Mouse (Mus musculus) embryonic fibroblast, embryonic 13.5 days (primary cell): ENCODE data around the gene Galnt16. TPM values are rescaled to one million over a fixed set of nuclear protein-coding genes. Genes with fewer than 3 reads are reported as not detected.

Experiments used
- H3K27ac ChIP-seq: 2 replicates; pipeline ENCODE4 v1.5.1; 2012; ENCODE audit warnings: low read length, control low read depth, inconsistent platforms; ENCODE audit not compliant: insufficient read depth
- H3K4me1 ChIP-seq: 2 replicates; pipeline ENCODE4 v1.6.1; 2011; ENCODE audit warnings: low read length; ENCODE audit not compliant: control insufficient read depth, insufficient read depth
- H3K4me3 ChIP-seq: 2 replicates; pipeline ENCODE4 v1.5.1; 2011; ENCODE audit warnings: mild to moderate bottlenecking, control low read depth, low read length; ENCODE audit not compliant: insufficient read depth
- CTCF ChIP-seq: IDR thresholded peaks from 2 replicates; pipeline ENCODE4 v1.5.1; 2011; ENCODE audit warnings: mild to moderate bottlenecking, control low read depth, low read length, moderate library complexity, borderline replicate concordance; ENCODE audit not compliant: insufficient read depth
- POLR2A ChIP-seq: IDR thresholded peaks from 2 replicates; pipeline ENCODE4 v1.6.1; 2011; ENCODE audit warnings: low read depth, mild to moderate bottlenecking, control low read depth, low read length, moderate library complexity
- polyA plus RNA-seq: library from polyadenylated mRNA; stranded (reverse); fragments of >200 nt; gene quantifications from 2 replicates; pipeline ENCODE4 v1.2.4, GENCODE M21; 2011; ENCODE audit warnings: low read depth; ENCODE audit not compliant: missing spikeins, insufficient read length

The Galnt16 gene
- polyA plus RNA-seq, 1 experiment = 7.8 TPM

DNA sequence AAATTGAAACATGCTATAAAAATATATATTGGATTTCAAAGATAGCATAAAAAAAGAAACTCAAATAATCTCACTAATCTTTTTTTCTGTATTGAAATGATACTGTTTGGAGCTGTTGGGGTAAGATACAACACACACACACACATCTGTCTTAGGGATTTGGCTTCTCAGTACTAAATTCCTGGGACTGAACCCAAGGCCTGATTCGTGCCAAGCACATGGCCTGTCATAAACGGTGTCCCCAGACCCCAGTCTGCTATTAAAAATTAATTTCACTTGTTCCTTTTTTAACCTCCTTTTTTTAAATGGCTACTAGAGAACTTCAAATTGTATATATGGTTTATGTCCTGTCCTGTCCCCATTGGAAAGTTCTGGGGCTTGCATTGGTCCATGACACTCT lies 12.0 kb downstream of the Galnt16 start:
- Histone ChIP-seq H3K27ac (no peak overlapping the region), H3K4me3 (no peak overlapping the region), H3K4me1 (no peaks in the 10 kb centered on the region)
- no peak for TF ChIP-seq CTCF
- no peak for TF ChIP-seq POLR2A

DNA sequence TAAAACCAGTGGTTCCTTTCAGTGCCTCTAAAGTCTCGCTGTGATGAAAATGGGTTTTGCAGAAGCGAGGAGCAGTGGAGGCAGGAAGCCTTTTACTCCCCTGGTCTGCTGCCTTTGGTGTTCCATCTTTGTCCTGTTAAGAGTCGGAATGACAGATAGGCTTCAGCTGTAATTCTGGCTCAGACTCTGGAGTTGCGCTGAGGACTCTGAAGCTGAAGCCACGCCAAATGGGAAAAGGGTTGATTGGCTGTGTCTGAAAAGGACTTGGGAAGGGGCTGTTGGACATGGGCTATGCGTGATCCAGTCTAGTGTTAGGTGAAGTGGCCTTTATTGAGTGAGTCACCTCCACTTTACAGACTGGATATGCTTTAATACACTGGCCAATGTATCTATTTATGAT lies 12.6 kb downstream of the Galnt16 start:
- TF ChIP-seq CTCF = no peak
- TF ChIP-seq POLR2A = no peak
- Histone ChIP-seq H3K27ac (no peak overlapping the region), H3K4me1 (no peaks in the 10 kb centered on the region), H3K4me3 (no peak overlapping the region)

DNA sequence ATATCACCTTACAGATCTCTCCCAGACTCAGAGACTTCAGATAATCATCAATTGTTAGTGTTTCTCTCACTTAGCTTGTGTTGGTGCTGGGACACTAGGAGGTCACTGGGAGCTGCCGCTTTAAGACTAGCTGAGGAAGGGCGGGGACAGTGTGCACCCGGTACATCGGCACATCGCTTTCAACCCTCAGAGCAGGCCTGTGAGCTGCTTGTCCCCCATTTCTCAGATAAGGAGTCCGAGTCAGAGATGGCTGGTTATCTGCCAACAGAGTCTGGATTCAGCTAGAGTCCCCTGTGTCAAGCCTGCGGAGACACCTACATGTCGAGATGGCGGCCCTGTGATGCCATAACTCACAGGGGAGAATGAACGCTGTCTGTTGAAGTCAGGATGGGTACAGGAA lies 13.5 kb downstream of the Galnt16 start:
- H3K4me1 ChIP-seq = no peaks in the 10 kb centered on the region
- no peak overlapping the region for H3K4me3 ChIP-seq
- H3K27ac ChIP-seq = no peak overlapping the region
- TF ChIP-seq CTCF (no peak), POLR2A (no peak)

DNA sequence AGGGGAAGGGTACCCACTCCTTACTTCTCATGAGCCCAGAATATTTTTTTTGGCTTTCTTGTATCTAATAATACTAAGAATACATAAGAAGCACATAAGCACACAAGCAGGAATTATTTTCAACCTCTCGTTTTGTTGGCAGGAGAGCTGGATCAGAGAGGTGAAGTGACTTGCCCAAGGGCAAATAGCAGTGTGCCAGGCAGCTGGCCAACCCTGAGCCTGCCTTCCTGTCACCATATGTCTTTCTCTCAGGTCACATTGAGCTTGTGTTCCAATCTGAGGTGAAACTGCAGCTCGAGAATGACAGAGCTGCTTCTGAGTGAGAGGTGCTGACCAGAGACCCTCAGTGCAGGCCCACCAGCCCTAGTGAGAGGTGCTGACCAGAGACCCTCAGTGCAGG lies 15.8 kb downstream of the Galnt16 start:
- Histone ChIP-seq H3K4me3 (no peak overlapping the region), H3K27ac (no peak overlapping the region)
- no peak for TF ChIP-seq POLR2A
- no peak for TF ChIP-seq CTCF

DNA sequence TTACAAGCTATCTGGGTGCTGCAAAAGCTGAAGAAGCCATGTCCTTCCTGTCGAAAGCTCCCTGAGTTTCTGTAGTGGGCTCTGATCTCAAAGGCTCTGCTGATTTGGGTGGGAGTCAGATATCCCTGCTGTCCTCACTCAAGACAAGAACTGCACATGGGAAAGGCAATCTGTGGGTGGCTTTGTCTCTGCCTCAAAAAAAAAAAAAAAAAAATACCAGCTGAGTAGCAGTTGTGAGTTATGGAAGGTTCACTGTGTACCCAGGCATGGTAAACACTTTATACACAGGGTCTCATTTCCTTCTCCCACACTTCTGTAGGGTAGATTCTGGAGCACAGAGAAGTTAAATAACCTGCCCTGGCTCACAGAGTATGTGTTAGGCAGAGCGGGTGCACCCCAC lies 19.2 kb downstream of the Galnt16 start:
- Histone ChIP-seq H3K4me3 (no peak overlapping the region), H3K27ac (no peak overlapping the region), H3K4me1 (no peaks in the 10 kb centered on the region)
- no peak for TF ChIP-seq CTCF
- TF ChIP-seq POLR2A = no peak

More for the DNA sequence above, 15.8 kb downstream of the Galnt16 start:
- H3K4me1 ChIP-seq = no peaks in the 10 kb centered on the region

DNA sequence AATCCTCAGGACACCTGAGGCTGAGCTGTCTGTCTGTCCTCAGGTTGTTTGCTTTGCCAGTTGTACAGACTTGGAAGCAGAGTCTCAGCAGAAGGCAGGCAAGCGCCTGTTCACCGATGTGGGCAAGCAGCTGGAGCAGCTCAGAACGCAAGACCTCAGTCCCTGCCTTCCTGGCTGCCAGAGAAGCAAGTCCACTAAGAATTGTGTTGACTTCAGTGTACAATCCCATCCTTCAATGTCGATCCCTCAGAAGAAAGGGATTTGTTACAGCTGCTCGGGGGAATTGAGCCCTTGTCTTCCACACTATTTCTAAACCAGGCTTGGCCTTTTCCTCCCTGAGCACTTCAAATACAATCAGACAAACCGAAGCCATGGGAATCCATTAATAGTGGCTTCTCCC lies 20.2 kb downstream of the Galnt16 start:
- TF ChIP-seq CTCF (no peak), POLR2A (no peak)
- no peak overlapping the region for H3K27ac ChIP-seq
- no peak overlapping the region for H3K4me3 ChIP-seq
- no peaks in the 10 kb centered on the region for H3K4me1 ChIP-seq

DNA sequence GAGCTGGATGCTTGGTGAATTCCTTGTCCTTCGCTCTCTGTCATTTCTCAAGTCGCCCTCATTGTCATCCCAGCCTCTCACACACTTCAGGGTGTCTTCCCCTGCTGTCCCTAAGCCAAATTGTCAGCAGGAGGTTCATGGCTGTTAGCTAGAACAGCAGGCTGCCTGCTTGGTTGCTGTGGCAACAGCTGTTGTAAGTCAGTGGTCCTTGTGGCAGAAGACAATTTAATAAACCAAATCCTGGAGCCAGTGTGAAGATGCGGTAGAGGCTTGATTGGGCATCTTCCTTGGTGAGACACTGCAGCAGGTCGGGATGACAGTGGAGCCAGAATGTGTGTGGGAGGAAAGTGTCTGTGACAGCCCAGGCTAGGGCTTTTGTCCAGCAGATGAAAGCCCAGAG lies 27.2 kb downstream of the Galnt16 start:
- TF ChIP-seq POLR2A = no peak
- TF ChIP-seq CTCF = no peak
- Histone ChIP-seq H3K27ac (no peak overlapping the region), H3K4me3 (no peak overlapping the region), H3K4me1 (no peaks in the 10 kb centered on the region)

DNA sequence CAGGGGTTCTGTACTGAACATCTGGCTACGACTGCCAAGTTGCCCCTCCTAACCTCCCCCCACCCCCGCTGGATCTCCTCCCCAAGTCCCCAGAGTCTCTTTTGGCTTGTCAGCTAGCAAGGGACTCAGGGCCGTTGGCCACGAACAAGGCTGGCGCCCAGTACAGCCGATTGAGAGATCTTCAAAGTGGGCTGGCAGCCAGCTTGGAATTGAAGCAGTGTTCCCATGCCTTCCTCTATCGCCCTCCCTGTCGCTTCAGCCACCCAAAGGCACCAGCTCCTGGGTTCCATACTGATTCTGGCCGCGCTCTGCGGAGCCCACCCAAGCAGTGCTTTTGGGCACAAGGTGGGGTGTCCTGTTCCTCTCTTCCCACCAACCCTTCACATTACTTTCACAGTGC lies 31.6 kb downstream of the Galnt16 start:
- TF ChIP-seq POLR2A (no peak), CTCF (no peak)
- H3K4me3 ChIP-seq = no peak overlapping the region
- no peak overlapping the region for H3K27ac ChIP-seq
- H3K4me1 ChIP-seq = no peaks in the 10 kb centered on the region

DNA sequence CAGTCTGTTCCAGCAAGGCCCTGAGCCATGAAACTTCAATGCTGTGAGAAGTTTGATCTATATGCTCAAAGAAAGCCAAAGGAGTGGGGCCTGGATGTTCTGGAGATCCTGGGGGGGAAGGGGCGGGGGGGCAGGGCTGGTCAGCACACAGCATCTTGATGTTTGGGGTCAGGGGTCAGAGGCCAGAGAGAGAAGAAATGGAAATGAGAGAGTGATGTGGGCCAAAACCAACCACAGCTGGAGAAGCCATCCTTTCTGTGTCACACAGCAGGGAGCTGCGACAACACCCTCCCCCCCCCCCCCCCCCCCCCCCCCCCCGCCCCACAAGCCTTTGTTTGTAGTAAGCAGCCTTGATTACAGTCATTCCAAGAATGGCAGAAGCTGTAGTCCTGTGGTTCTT lies 35.1 kb downstream of the Galnt16 start:
- H3K4me3 ChIP-seq = no peak overlapping the region
- no peaks in the 10 kb centered on the region for H3K4me1 ChIP-seq
- TF ChIP-seq CTCF (no peak), POLR2A (no peak)
- no peak overlapping the region for H3K27ac ChIP-seq

DNA sequence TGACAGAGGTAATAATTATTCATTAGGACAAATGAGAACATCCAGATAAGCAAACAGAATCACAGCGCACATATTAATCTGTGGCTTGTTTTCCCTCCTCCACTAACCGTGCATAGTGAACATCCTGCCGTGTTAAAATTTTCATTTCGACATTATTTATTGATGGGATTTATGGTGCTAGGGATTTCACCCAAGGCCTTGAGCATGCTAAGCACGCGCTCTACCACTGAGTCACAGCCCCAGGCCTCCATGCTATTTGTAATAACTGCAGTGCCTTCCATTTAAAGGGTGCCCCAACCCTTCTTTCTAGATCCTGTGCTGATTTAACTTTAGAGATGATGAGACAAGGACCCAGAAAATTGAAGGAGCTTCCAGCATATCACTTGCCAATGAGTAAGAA lies 36.2 kb downstream of the Galnt16 start:
- no peak overlapping the region for H3K4me3 ChIP-seq
- TF ChIP-seq POLR2A = no peak
- no peak for TF ChIP-seq CTCF
- no peaks in the 10 kb centered on the region for H3K4me1 ChIP-seq
- no peak overlapping the region for H3K27ac ChIP-seq

DNA sequence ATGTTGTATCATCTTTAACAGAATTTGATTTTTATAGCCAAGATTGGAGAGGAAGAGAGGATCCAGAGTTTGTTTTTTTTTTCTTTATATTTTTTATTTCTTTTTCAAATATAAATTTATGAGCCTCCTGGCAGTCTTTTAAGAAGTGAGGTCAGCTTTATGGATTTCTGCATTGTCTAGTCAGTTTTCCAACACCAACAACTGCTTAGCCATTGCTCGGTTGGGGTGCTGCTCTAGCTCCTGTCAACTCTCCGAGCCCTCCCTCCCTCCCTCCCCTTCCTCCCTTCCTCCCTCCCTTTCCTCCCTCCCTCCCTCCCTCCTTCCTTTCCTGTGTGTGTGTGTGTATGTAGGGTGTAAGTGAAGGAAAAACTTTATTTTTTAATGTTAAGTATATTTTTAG lies 43.8 kb downstream of the Galnt16 start:
- TF ChIP-seq POLR2A (no peak), CTCF (no peak)
- Histone ChIP-seq H3K27ac (no peak overlapping the region), H3K4me3 (no peak overlapping the region), H3K4me1 (peaks cover 2% of the 10 kb centered on the region; the same call in 1 of the 2 replicates)
